Mouse (Mus musculus): ENCODE measurements at regions not wholly inside any gene's neighbourhood (a gene's known extent, or its start where the extent isn't known, plus 50 kb on each side); places are given as distances from the start of the nearest gene placed in this dataset.

- peak; percentile 14 for DNase-seq (ENCODE audit: low read depth, low spot score)
Observed at GRCm38 (mm10) chr1:112486046-112486445, 621.3 kb upstream of the Dsel start.

- DNase-seq (ENCODE audit: low read depth, low spot score): peak; percentile 78
Observed at GRCm38 (mm10) chr1:112456047-112456446, 591.3 kb upstream of the Dsel start.

- DNase-seq (ENCODE audit: low read depth, low spot score): peak; percentile 58
Observed at GRCm38 (mm10) chr1:112452390-112452789, 587.7 kb upstream of the Dsel start.

- DNase-seq (ENCODE audit: low read depth, low spot score): peak; percentile 48
Observed at GRCm38 (mm10) chr1:112451622-112452021, 586.9 kb upstream of the Dsel start.

GRCm38 (mm10) chr1:112439109-112439508, 574.4 kb upstream of the Dsel start:
- no peak for DNase-seq (ENCODE audit: low read depth, low spot score)

- peak; percentile 73 for DNase-seq (ENCODE audit: low read depth, low spot score)
Observed at GRCm38 (mm10) chr1:112416350-112417083, 551.8 kb upstream of the Dsel start.

- DNase-seq (ENCODE audit: low read depth, low spot score): peak; percentile 66
Observed at GRCm38 (mm10) chr1:112388807-112389206, 524.1 kb upstream of the Dsel start.

- DNase-seq (ENCODE audit: low read depth, low spot score): no peak
Observed at GRCm38 (mm10) chr1:112384015-112384414, 519.3 kb upstream of the Dsel start.

GRCm38 (mm10) chr1:112379651-112380264, 515.0 kb upstream of the Dsel start:
- DNase-seq (ENCODE audit: low read depth, low spot score): peak; percentile 72

GRCm38 (mm10) chr1:112378660-112379059, 513.9 kb upstream of the Dsel start:
- peak; percentile 82 for DNase-seq (ENCODE audit: low read depth, low spot score)

- no peak for DNase-seq (ENCODE audit: low read depth, low spot score)
Observed at GRCm38 (mm10) chr1:112355816-112356215, 491.1 kb upstream of the Dsel start.
